Mouse (Mus musculus): ENCODE measurements at regions not wholly inside any gene's neighbourhood (a gene's known extent, or its start where the extent isn't known, plus 50 kb on each side); places are given as distances from the start of the nearest gene placed in this dataset.

- no peaks in the 10 kb centered on the region for H3K9me3 ChIP-seq
- ATAC-seq (ENCODE audit: insufficient number of reproducible peaks, insufficient read depth, low FRiP score, low TSS enrichment, low read depth) = no peak
- H3K36me3 ChIP-seq = no peaks in the 10 kb centered on the region
- no peak overlapping the region for H3K4me3 ChIP-seq
- H3K4me1 ChIP-seq = no peaks in the 10 kb centered on the region
- WGBS = 86% methylated on average over 7 of the region's 7 CpGs
- H3K9ac ChIP-seq = no peak overlapping the region
- no peak overlapping the region for H3K4me2 ChIP-seq
- H3K27me3 ChIP-seq = no peaks in the 10 kb centered on the region
- H3K27ac ChIP-seq = no peak overlapping the region
These were observed 271.2 kb downstream of the Agtpbp1 start for GRCm38 (mm10) chr13:59313725-59314330.

GRCm38 (mm10) chr13:59292905-59293304, 292.1 kb downstream of the Agtpbp1 start:
- Histone ChIP-seq H3K9me3 (no peaks in the 10 kb centered on the region), H3K9ac (no peak overlapping the region), H3K4me3 (no peak overlapping the region), H3K27me3 (no peaks in the 10 kb centered on the region), H3K27ac (no peak overlapping the region), H3K4me2 (no peak overlapping the region), H3K4me1 (peaks cover 4% of the 10 kb centered on the region; the same call in 1 of the 2 replicates), H3K36me3 (no peaks in the 10 kb centered on the region)
- 10% methylated on average over 5 of the region's 5 CpGs for WGBS
- no peak for ATAC-seq (ENCODE audit: insufficient number of reproducible peaks, insufficient read depth, low FRiP score, low TSS enrichment, low read depth)

DNA sequence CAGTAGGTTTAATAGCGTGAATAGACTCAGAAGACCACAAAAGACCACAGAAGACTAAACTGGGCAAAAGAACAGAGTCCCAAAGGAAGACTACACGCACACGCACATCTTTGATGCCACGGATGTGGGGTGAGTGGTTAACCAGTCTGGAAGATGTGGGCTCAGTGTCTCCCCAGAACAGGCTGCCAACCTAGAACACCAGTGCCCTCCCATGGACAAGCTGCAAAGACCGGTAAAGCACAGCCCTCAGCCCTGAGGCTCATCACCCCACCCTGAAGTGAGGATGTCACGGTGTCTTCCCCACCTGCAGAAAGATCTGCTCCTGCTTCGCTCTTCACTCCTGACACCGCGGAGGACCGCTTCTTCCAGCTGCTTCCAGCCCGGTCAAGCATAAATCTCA, 295.9 kb downstream of the Agtpbp1 start:
- H3K27ac ChIP-seq = no peak overlapping the region
- H3K4me2 ChIP-seq = no peak overlapping the region
- 76% methylated on average over 11 of the region's 11 CpGs for WGBS
- ATAC-seq (ENCODE audit: insufficient number of reproducible peaks, insufficient read depth, low FRiP score, low TSS enrichment, low read depth) = no peak
- H3K4me1 ChIP-seq = peaks cover 4% of the 10 kb centered on the region; the same call in 1 of the 2 replicates
- H3K9me3 ChIP-seq = no peaks in the 10 kb centered on the region
- no peaks in the 10 kb centered on the region for H3K36me3 ChIP-seq
- no peaks in the 10 kb centered on the region for H3K27me3 ChIP-seq
- H3K9ac ChIP-seq = no peak overlapping the region
- no peak overlapping the region for H3K4me3 ChIP-seq

DNA sequence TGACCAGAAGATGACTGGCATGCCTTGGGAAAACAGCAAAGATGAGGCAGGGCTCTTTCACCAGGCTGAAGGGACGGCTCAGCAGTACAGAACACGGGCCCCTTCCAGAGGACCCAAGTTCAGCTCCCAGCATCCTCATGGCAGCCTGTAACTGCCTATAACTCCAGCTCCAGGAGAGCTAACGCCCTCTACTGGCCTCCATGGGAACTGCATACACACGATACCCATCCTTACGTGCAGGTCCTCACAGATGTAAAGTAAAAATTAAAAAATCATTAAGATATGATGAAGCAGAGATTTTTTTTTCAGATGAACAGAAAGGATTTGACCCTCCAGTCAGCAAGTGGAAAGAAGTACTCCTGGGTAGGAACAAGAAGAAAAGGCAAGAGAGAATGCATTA, 303.8 kb downstream of the Agtpbp1 start:
- Histone ChIP-seq H3K36me3 (no peaks in the 10 kb centered on the region), H3K4me1 (0 out of 2 replicates have a peak, but pooled peaks cover 8% of the 10 kb centered on the region), H3K9me3 (no peaks in the 10 kb centered on the region), H3K27me3 (no peaks in the 10 kb centered on the region), H3K4me2 (no peak overlapping the region), H3K9ac (no peak overlapping the region), H3K4me3 (no peak overlapping the region), H3K27ac (no peak overlapping the region)
- 80% methylated on average over 5 of the region's 5 CpGs for WGBS
- no peak for ATAC-seq (ENCODE audit: insufficient number of reproducible peaks, insufficient read depth, low FRiP score, low TSS enrichment, low read depth)

- ATAC-seq (ENCODE audit: insufficient number of reproducible peaks, insufficient read depth, low FRiP score, low TSS enrichment, low read depth) = no peak
- H3K4me1 ChIP-seq = 0 out of 2 replicates have a peak, but pooled peaks cover 8% of the 10 kb centered on the region
- WGBS = 46% methylated on average over 4 of the region's 4 CpGs
These were observed 305.9 kb downstream of the Agtpbp1 start for GRCm38 (mm10) chr13:59279136-59279535.

DNA sequence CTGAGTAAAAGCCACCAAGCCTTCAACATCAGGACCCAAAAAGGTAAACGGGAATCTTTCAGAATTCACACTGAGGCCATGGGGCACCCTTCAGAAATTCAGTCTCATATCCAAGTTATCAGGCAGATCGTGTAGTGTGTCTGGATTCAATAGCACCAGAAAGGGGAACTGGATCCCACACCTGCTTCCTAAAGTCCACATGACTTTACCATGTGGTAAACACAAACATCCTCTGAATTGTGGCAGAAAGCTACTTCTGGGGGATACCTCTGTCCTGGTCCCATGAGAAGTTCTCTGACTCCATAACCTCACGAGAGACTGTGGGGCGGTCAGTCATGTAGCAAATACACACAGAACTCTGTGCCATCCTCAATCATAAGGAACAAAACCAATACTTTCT, 313.4 kb downstream of the Agtpbp1 start:
- H3K27ac ChIP-seq = no peak overlapping the region
- H3K9ac ChIP-seq = no peak overlapping the region
- H3K4me2 ChIP-seq = no peak overlapping the region
- H3K4me3 ChIP-seq = no peak overlapping the region
- 82% methylated on average over 4 of the region's 4 CpGs for WGBS
- ATAC-seq (ENCODE audit: insufficient number of reproducible peaks, insufficient read depth, low FRiP score, low TSS enrichment, low read depth) = no peak
- H3K36me3 ChIP-seq = no peaks in the 10 kb centered on the region
- no peaks in the 10 kb centered on the region for H3K4me1 ChIP-seq
- H3K27me3 ChIP-seq = no peaks in the 10 kb centered on the region
- H3K9me3 ChIP-seq = no peaks in the 10 kb centered on the region

More at GRCm38 (mm10) chr13:59279136-59279535, 305.9 kb downstream of the Agtpbp1 start:
- no peak overlapping the region; the same call in 1 of the 2 replicates for H3K27ac ChIP-seq
- H3K36me3 ChIP-seq = no peaks in the 10 kb centered on the region
- H3K9me3 ChIP-seq = no peaks in the 10 kb centered on the region
- H3K27me3 ChIP-seq = no peaks in the 10 kb centered on the region
- H3K4me2 ChIP-seq = no peak overlapping the region
- H3K9ac ChIP-seq = no peak overlapping the region
- H3K4me3 ChIP-seq = no peak overlapping the region

DNA sequence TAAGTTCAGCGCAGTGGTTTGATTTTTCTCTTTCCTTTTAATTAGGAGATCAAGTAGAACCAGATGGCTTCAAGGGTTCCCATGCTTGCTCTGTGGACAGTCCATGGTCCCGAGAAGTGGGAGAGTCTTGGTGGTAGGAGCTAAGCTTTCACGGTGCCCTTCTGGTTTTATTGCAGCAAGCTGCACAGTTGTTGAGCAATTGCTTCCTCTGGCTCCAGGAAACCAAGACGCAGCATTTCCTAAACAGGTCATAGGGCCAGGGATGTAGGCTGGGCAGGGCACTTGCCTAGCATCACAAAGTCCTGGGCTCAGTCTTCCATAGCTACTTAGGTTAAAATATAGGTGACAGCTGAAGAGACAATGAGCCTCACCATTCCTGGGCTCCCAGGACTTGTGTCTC, 318.2 kb downstream of the Agtpbp1 start:
- H3K4me3 ChIP-seq = no peak overlapping the region
- H3K27me3 ChIP-seq = no peaks in the 10 kb centered on the region
- ATAC-seq (ENCODE audit: insufficient number of reproducible peaks, insufficient read depth, low FRiP score, low TSS enrichment, low read depth) = no peak
- no peaks in the 10 kb centered on the region for H3K36me3 ChIP-seq
- peaks cover 3% of the 10 kb centered on the region; the same call in 1 of the 2 replicates for H3K4me1 ChIP-seq
- H3K9me3 ChIP-seq = no peaks in the 10 kb centered on the region
- H3K9ac ChIP-seq = no peak overlapping the region
- H3K27ac ChIP-seq = no peak overlapping the region
- no peak overlapping the region for H3K4me2 ChIP-seq
- 46% methylated on average over 4 of the region's 4 CpGs for WGBS

GRCm38 (mm10) chr13:59264126-59264525, 320.9 kb downstream of the Agtpbp1 start:
- no peak overlapping the region for H3K27ac ChIP-seq
- H3K9ac ChIP-seq = no peak overlapping the region
- no peaks in the 10 kb centered on the region for H3K27me3 ChIP-seq
- H3K4me2 ChIP-seq = no peak overlapping the region
- no peak for ATAC-seq (ENCODE audit: insufficient number of reproducible peaks, insufficient read depth, low FRiP score, low TSS enrichment, low read depth)
- no peaks in the 10 kb centered on the region for H3K36me3 ChIP-seq
- WGBS = 64% methylated on average over 11 of the region's 11 CpGs
- no peak overlapping the region for H3K4me3 ChIP-seq
- peaks cover 3% of the 10 kb centered on the region; the same call in 1 of the 2 replicates for H3K4me1 ChIP-seq
- H3K9me3 ChIP-seq = no peaks in the 10 kb centered on the region

DNA sequence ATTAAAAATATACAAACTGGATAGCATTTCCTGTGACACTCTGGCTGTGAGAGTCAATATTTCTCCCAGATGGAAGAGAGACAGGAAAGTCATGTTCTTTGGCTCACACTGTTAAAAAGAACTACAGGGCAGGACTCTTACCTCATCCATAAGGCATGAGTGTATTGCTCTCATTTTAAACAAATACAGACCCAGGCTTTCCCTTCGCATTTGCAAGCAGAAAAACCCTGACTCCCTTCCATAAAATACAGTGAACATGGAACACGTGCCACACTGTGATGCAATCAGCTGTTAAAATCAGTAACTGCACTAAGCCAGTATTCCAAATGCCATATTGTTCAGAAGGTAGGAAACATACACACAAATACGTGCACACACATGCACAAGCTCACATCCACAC, 323.1 kb downstream of the Agtpbp1 start:
- WGBS = 52% methylated on average over 3 of the region's 3 CpGs
- no peak overlapping the region for H3K9ac ChIP-seq
- no peaks in the 10 kb centered on the region for H3K36me3 ChIP-seq
- no peak for ATAC-seq (ENCODE audit: insufficient number of reproducible peaks, insufficient read depth, low FRiP score, low TSS enrichment, low read depth)
- H3K4me2 ChIP-seq = no peak overlapping the region
- peaks cover 7% of the 10 kb centered on the region; the same call in 1 of the 2 replicates for H3K4me1 ChIP-seq
- H3K9me3 ChIP-seq = no peaks in the 10 kb centered on the region
- H3K27me3 ChIP-seq = no peaks in the 10 kb centered on the region
- H3K4me3 ChIP-seq = no peak overlapping the region
- no peak overlapping the region; the same call in 1 of the 2 replicates for H3K27ac ChIP-seq

- Histone ChIP-seq H3K9me3 (no peaks in the 10 kb centered on the region), H3K27ac (no peak overlapping the region), H3K4me3 (no peak overlapping the region), H3K36me3 (no peaks in the 10 kb centered on the region), H3K4me2 (no peak overlapping the region), H3K9ac (no peak overlapping the region), H3K4me1 (peaks cover 20% of the 10 kb centered on the region), H3K27me3 (no peaks in the 10 kb centered on the region)
- no peak for ATAC-seq (ENCODE audit: insufficient number of reproducible peaks, insufficient read depth, low FRiP score, low TSS enrichment, low read depth)
- 58% methylated on average over 12 of the region's 12 CpGs for WGBS
These were observed 329.1 kb downstream of the Agtpbp1 start for GRCm38 (mm10) chr13:59255798-59256435.

DNA sequence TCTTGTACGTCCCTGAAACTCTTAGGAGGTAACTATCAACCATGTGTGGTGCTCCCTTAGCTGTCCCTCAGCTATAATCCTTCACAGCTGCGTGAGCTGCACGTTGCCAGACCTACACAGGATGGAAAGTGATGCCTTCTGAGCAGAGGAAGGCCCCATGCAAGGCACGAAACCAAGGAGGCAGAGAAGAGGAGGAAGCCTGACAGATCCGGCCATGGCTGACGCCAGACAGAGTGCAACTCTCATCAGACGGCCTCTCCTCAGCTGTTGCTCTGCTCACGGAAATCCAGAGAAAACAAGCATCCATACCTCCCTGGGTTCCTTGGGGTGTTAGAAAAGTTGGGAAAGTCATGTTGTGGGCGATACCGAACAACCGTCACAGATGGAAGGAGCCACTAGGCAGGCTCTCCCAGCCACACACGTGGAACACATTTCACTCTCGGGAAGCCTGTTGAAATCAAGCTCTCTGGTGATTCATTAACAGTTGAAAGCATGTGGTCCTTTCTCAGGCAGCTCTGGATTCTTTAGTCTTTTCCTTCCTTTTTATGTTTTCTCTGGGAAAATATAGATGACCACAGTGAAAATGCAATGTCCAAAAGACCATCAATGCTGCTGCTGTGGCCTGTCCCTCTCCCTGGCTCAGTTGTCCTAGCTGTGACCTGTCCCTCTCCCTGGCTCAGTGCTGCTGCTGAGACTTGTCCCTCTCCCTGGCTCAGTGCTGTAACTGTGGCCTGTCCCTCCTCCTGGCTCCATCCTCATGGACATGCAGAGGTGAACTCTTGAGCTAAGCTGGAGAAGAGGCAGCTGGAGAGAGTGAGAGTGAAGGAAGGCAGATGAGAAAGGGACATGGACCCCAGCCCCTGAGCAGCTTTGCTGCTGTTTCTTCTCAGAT, 331.1 kb downstream of the Agtpbp1 start:
- Histone ChIP-seq H3K9ac (0 out of 2 replicates have a peak overlapping the region, but pooled peaks have one; percentile 33), H3K4me3 (no peak overlapping the region), H3K9me3 (no peaks in the 10 kb centered on the region), H3K4me2 (no peak overlapping the region; the same call in 1 of the 2 replicates), H3K36me3 (no peaks in the 10 kb centered on the region), H3K4me1 (peaks cover 23% of the 10 kb centered on the region), H3K27me3 (no peaks in the 10 kb centered on the region), H3K27ac (peak overlapping the region; percentile 52; the same call in 1 of the 2 replicates)
- WGBS = 43% methylated on average over 13 of the region's 13 CpGs
- ATAC-seq (ENCODE audit: insufficient number of reproducible peaks, insufficient read depth, low FRiP score, low TSS enrichment, low read depth) = no peak

All from embryonic facial prominence, embryonic 13.5 days (tissue).